Mouse (Mus musculus): Measurements from ENCODE around the gene Rtp2. TPM values are rescaled to one million over a fixed set of nuclear protein-coding genes. Genes with fewer than 3 reads are reported as not detected.

The Rtp2 gene
- polyA plus RNA-seq, 1 experiment: 0.01 TPM

- Histone ChIP-seq H3K27me3 (ENCODE audit: control insufficient read depth, insufficient read depth, insufficient read length) (no peaks in the 10 kb centered on the region), H3K36me3 (ENCODE audit: control insufficient read depth, insufficient read depth) (no peaks in the 10 kb centered on the region), H3K4me2 (ENCODE audit: low read depth) (peak overlapping the region; percentile 62), H3K79me2 (ENCODE audit: control insufficient read depth, insufficient read depth) (no peaks in the 10 kb centered on the region), H3ac (ENCODE audit: control insufficient read depth, insufficient read length) (no peak overlapping the region), H3K4me3 (no peak overlapping the region)
- TF ChIP-seq CEBPB (IDR thresholded peaks at IDR 0.05; ENCODE audit: insufficient read depth, poor library complexity, severe bottlenecking): no peak
- no peak for TF ChIP-seq MYOD1 (IDR thresholded peaks at IDR 0.05; ENCODE audit: control insufficient read depth in 1 of 3, insufficient read length in 2 of 3, low read depth in 2 of 3)
- no peak for TF ChIP-seq MYOG (IDR thresholded peaks at IDR 0.05; ENCODE audit: control insufficient read depth in 1 of 3, insufficient read depth in 1 of 3, insufficient read length in 2 of 3, low read depth in 2 of 3)
- TF ChIP-seq MAX (IDR thresholded peaks at IDR 0.05; ENCODE audit: low read depth): no peak
- no peak for TF ChIP-seq POLR2A (IDR thresholded peaks at IDR 0.05; ENCODE audit: insufficient read length, low read depth)
- no peak for TF ChIP-seq TCF12 (IDR thresholded peaks at IDR 0.05; ENCODE audit: insufficient read depth, poor library complexity, severe bottlenecking)
- no peak for TF ChIP-seq POLR2AphosphoS2 (IDR thresholded peaks at IDR 0.05; ENCODE audit: insufficient read length, low read depth)
- no peak for TF ChIP-seq REST (IDR thresholded peaks at IDR 0.05; ENCODE audit: insufficient read depth, insufficient read length)
- TF ChIP-seq SRF (IDR thresholded peaks at IDR 0.05; ENCODE audit: control insufficient read depth, insufficient read length, low read depth): no peak
- no peak for TF ChIP-seq USF1 (IDR thresholded peaks at IDR 0.05; ENCODE audit: low read depth)
Observed at GRCm38 (mm10) chr16:23901411-23901810, 30.8 kb downstream of the Rtp2 start.

DNA sequence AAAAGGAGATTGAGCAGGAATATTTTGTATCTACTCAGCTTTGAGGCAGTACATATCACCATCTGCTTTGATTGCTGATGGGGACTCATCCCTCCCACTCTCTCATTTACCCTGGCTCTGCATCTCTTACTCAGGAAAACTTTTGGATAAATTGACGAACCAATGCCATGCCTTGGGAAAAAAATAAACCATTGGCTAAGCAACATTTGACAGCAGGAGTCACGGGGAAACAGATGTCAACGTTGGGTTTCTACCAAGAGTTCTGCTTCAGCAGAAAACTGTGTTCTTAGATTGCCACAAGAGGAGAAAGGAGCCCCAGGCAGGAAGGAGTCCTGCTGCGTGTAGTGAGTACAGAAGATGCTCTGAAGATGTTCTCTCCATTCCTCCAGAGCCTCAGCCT lies 32.1 kb downstream of the Rtp2 start:
- no peaks in the 10 kb centered on the region for H3K79me2 ChIP-seq (ENCODE audit: control insufficient read depth, insufficient read depth)
- H3K4me3 ChIP-seq: no peak overlapping the region
- TF ChIP-seq REST (IDR thresholded peaks at IDR 0.05; ENCODE audit: insufficient read depth, insufficient read length) (no peak), POLR2A (IDR thresholded peaks at IDR 0.05; ENCODE audit: insufficient read length, low read depth) (no peak), TCF3 (IDR thresholded peaks at IDR 0.05; ENCODE audit: insufficient read length, low read depth) (no peak), POLR2AphosphoS2 (IDR thresholded peaks at IDR 0.05; ENCODE audit: insufficient read length, low read depth) (no peak), CEBPB (IDR thresholded peaks at IDR 0.05; ENCODE audit: insufficient read depth, poor library complexity, severe bottlenecking) (no peak), SRF (IDR thresholded peaks at IDR 0.05; ENCODE audit: control insufficient read depth, insufficient read length, low read depth) (no peak), USF1 (IDR thresholded peaks at IDR 0.05; ENCODE audit: low read depth) (no peak)
- no peaks in the 10 kb centered on the region for H3K36me3 ChIP-seq (ENCODE audit: control insufficient read depth, insufficient read depth)
- H3K4me2 ChIP-seq (ENCODE audit: low read depth): no peak overlapping the region
- H3K27me3 ChIP-seq (ENCODE audit: control insufficient read depth, insufficient read depth, insufficient read length): no peaks in the 10 kb centered on the region
- H3ac ChIP-seq (ENCODE audit: control insufficient read depth, insufficient read length): no peak overlapping the region

GRCm38 (mm10) chr16:23898840-23899239 lies 33.4 kb downstream of the Rtp2 start:
- Histone ChIP-seq H3K4me3 (peak overlapping the region; percentile 13), H3K27me3 (ENCODE audit: control insufficient read depth, insufficient read depth, insufficient read length) (no peaks in the 10 kb centered on the region), H3K79me2 (ENCODE audit: control insufficient read depth, insufficient read depth) (no peaks in the 10 kb centered on the region), H3K4me2 (ENCODE audit: low read depth) (peak overlapping the region; percentile 85), H3ac (ENCODE audit: control insufficient read depth, insufficient read length) (no peak overlapping the region), H3K36me3 (ENCODE audit: control insufficient read depth, insufficient read depth) (no peaks in the 10 kb centered on the region)
- TF ChIP-seq MAX (IDR thresholded peaks at IDR 0.05; ENCODE audit: low read depth): no peak
- TF ChIP-seq MYOG (IDR thresholded peaks at IDR 0.05; ENCODE audit: control insufficient read depth in 1 of 3, insufficient read depth in 1 of 3, insufficient read length in 2 of 3, low read depth in 2 of 3): no peak
- no peak for TF ChIP-seq CEBPB (IDR thresholded peaks at IDR 0.05; ENCODE audit: insufficient read depth, poor library complexity, severe bottlenecking)
- no peak for TF ChIP-seq POLR2A (IDR thresholded peaks at IDR 0.05; ENCODE audit: insufficient read length, low read depth)
- TF ChIP-seq POLR2AphosphoS2 (IDR thresholded peaks at IDR 0.05; ENCODE audit: insufficient read length, low read depth): no peak
- TF ChIP-seq MYOD1 (IDR thresholded peaks at IDR 0.05; ENCODE audit: control insufficient read depth in 1 of 3, insufficient read length in 2 of 3, low read depth in 2 of 3): no peak
- TF ChIP-seq TCF3 (IDR thresholded peaks at IDR 0.05; ENCODE audit: insufficient read length, low read depth): no peak
- no peak for TF ChIP-seq TCF12 (IDR thresholded peaks at IDR 0.05; ENCODE audit: insufficient read depth, poor library complexity, severe bottlenecking)
- TF ChIP-seq USF1 (IDR thresholded peaks at IDR 0.05; ENCODE audit: low read depth): no peak
- TF ChIP-seq E2F4 (IDR thresholded peaks at IDR 0.05; ENCODE audit: insufficient read depth): no peak
- no peak for TF ChIP-seq REST (IDR thresholded peaks at IDR 0.05; ENCODE audit: insufficient read depth, insufficient read length)
- TF ChIP-seq SRF (IDR thresholded peaks at IDR 0.05; ENCODE audit: control insufficient read depth, insufficient read length, low read depth): no peak

- H3K4me3 ChIP-seq: peak overlapping the region; percentile 13
- H3K36me3 ChIP-seq (ENCODE audit: control insufficient read depth, insufficient read depth): no peaks in the 10 kb centered on the region
- H3K4me2 ChIP-seq (ENCODE audit: low read depth): peak overlapping the region; percentile 85
- no peak for TF ChIP-seq POLR2A (IDR thresholded peaks at IDR 0.05; ENCODE audit: insufficient read length, low read depth)
- TF ChIP-seq TCF3 (IDR thresholded peaks at IDR 0.05; ENCODE audit: insufficient read length, low read depth): no peak
- no peak for TF ChIP-seq POLR2AphosphoS2 (IDR thresholded peaks at IDR 0.05; ENCODE audit: insufficient read length, low read depth)
- no peak for TF ChIP-seq SRF (IDR thresholded peaks at IDR 0.05; ENCODE audit: control insufficient read depth, insufficient read length, low read depth)
- no peak for TF ChIP-seq USF1 (IDR thresholded peaks at IDR 0.05; ENCODE audit: low read depth)
- TF ChIP-seq MYOD1 (IDR thresholded peaks at IDR 0.05; ENCODE audit: control insufficient read depth in 1 of 3, insufficient read length in 2 of 3, low read depth in 2 of 3): no peak
- TF ChIP-seq TCF12 (IDR thresholded peaks at IDR 0.05; ENCODE audit: insufficient read depth, poor library complexity, severe bottlenecking): no peak
- no peak for TF ChIP-seq E2F4 (IDR thresholded peaks at IDR 0.05; ENCODE audit: insufficient read depth)
- no peak for TF ChIP-seq MYOG (IDR thresholded peaks at IDR 0.05; ENCODE audit: control insufficient read depth in 1 of 3, insufficient read depth in 1 of 3, insufficient read length in 2 of 3, low read depth in 2 of 3)
- no peak for TF ChIP-seq CEBPB (IDR thresholded peaks at IDR 0.05; ENCODE audit: insufficient read depth, poor library complexity, severe bottlenecking)
- TF ChIP-seq MAX (IDR thresholded peaks at IDR 0.05; ENCODE audit: low read depth): no peak
- TF ChIP-seq REST (IDR thresholded peaks at IDR 0.05; ENCODE audit: insufficient read depth, insufficient read length): no peak
- no peaks in the 10 kb centered on the region for H3K79me2 ChIP-seq (ENCODE audit: control insufficient read depth, insufficient read depth)
- no peak overlapping the region for H3ac ChIP-seq (ENCODE audit: control insufficient read depth, insufficient read length)
- H3K27me3 ChIP-seq (ENCODE audit: control insufficient read depth, insufficient read depth, insufficient read length): no peaks in the 10 kb centered on the region
Observed at GRCm38 (mm10) chr16:23897984-23898586, 34.1 kb downstream of the Rtp2 start.

All from myocyte (in vitro differentiated cells).